Comparison of ENCODE assay signal across 17 mouse cellular contexts in genomic region chr9:46053014-46053666, GRCm38 (mm10). TPM values are rescaled to one million over a fixed set of nuclear protein-coding genes. Genes with fewer than 3 reads are reported as not detected.
A peak's percentile ranks its signal among the peaks of the same experiment; 100 is the strongest.
DNase-seq lines count a peak whose midpoint lies in the region.
"Had no signal": no experiment of that assay in that cellular context is flagged by ENCODE, and none has a peak within 500 bp of the region (broad histone marks: within the 10 kb centered on the region; RNA-seq: fewer than 3 reads in every experiment).

No protein-coding gene starts in this region.

- WGBS in heart, embryonic 10.5 days, result 88% methylated on average over 9 of the region's 9 CpGs

- H3K27me3 ChIP-seq in heart, embryonic 10.5 days (ENCODE audit: insufficient read depth, poor library complexity, severe bottlenecking), result no peaks in the 10 kb centered on the region
- H3K27me3 ChIP-seq: hindbrain, embryonic 13.5 days; Patski had no signal

- intact Hi-C loops in left cerebral cortex, postnatal 36 days (cut with DNase I), result no loop called here

- H3K36me3 ChIP-seq in heart, embryonic 10.5 days, result no peaks in the 10 kb centered on the region
- H3K36me3 ChIP-seq: forebrain, embryonic 10.5 days; hindbrain, embryonic 13.5 days had no signal

- H3K9me3 ChIP-seq in heart, embryonic 10.5 days, result no peaks in the 10 kb centered on the region
- H3K9me3 ChIP-seq: forebrain, embryonic 10.5 days; hindbrain, embryonic 13.5 days had no signal

- H3K4me1 ChIP-seq in heart, embryonic 10.5 days, result peaks cover 65% of the 10 kb centered on the region

- no peak overlapping the region for H3K27ac ChIP-seq in heart, embryonic 10.5 days
- H3K27ac ChIP-seq: forebrain, embryonic 10.5 days; hindbrain, embryonic 13.5 days; liver, embryonic 14.5 days; stomach, postnatal 0 days had no signal

- peak; percentile 64 for DNase-seq in left cerebral cortex, adult 11 months (ENCODE audit: low spot score)
- DNase-seq in left cerebral cortex, postnatal 36 days (ENCODE audit: low spot score in 2 of 2), result no peak
- DNase-seq in 416B (ENCODE audit: low read depth), result peak; percentile 28
- peak; percentile 96 for DNase-seq in brain, adult 2 months (ENCODE audit: low read depth, low spot score)
- peak; percentile 53 to 69 for DNase-seq in cerebellum, postnatal 25 days
- DNase-seq in heart, embryonic 10.5 days (ENCODE audit: low spot score), result no peak
- DNase-seq in spleen, adult 18-20 months, result no peak
- DNase-seq: heart, adult 11 months; kidney, adult 11 months; kidney, postnatal 14 days; retina, postnatal 1 day; thymus, postnatal 25 days had no signal

- H3K4me3 ChIP-seq in heart, embryonic 10.5 days, result no peak overlapping the region
- H3K4me3 ChIP-seq: forebrain, embryonic 10.5 days; hindbrain, embryonic 13.5 days had no signal

RNA-seq across cellular contexts. Expression of gene Sik3, which starts 40.5 kb away (rescaled TPM):
- total RNA-seq in left cerebral cortex, postnatal 36 days (2021), result 100 to 1,000 TPM; 119 to 130 TPM
- polyA plus RNA-seq in heart, embryonic 10.5 days (2016; fragmentation: Nextera tagmentation; extraction: Ambion mirVana), result 6.4 and 8.0 TPM in 2 replicates

RNA-seq across cellular contexts. Expression of gene Pafah1b2, which starts 40.6 kb away (rescaled TPM):
- 100 to 1,000 TPM; 210 to 220 TPM for total RNA-seq in left cerebral cortex, postnatal 36 days (2021)
- polyA plus RNA-seq in heart, embryonic 10.5 days (2016; fragmentation: Nextera tagmentation; extraction: Ambion mirVana), result 183 and 212 TPM in 2 replicates

Comparison
In these comparisons a context has a peak if more than half of its experiments do, and no peak if none do; other contexts are left out.
1. DNase-seq: peak in left cerebral cortex, adult 11 months (single experiment), 416B (single experiment), brain, adult 2 months (single experiment) and cerebellum, postnatal 25 days (2 of 2); none in left cerebral cortex, postnatal 36 days (0 of 2), heart, embryonic 10.5 days (single experiment) and spleen, adult 18-20 months (0 of 2).